Mouse (Mus musculus) gastrocnemius, adult 18-20 months (tissue): ENCODE measurements around the gene Ccdc38. TPM values are rescaled to one million over a fixed set of nuclear protein-coding genes. Genes with fewer than 3 reads are reported as not detected.
A peak's percentile ranks its signal among the peaks of the same experiment; 100 is the strongest.
"Not testable (repeated sequence)": the region's sequence is repeated elsewhere in the genome, so short reads cannot be mapped to it uniquely, and the experiment has no call there.

Experiments used
- DNase-seq: peaks from one replicate; pipeline ENCODE4 v3.0.0; 2021; ENCODE audit warnings: low spot score
- total RNA-seq, 2 experiments: library from RNA; stranded (reverse); gene quantifications; 2 replicates each; pipeline ENCODE4 v1.2.3; 2021

Ccdc38 gene
- total RNA-seq, 2 experiments from 2014 or later = not detected

GRCm38 (mm10) chr10:93548991-93549390 lies 8.6 kb downstream of the Ccdc38 start:
- peak; percentile 72 for DNase-seq

- DNase-seq = no peak
Measured at GRCm38 (mm10) chr10:93549821-93550220, 9.4 kb downstream of the Ccdc38 start.

- no peak for DNase-seq
Measured at GRCm38 (mm10) chr10:93552596-93552995, 12.2 kb downstream of the Ccdc38 start.

- not testable (repeated sequence) for DNase-seq
Measured at GRCm38 (mm10) chr10:93557971-93558370, 17.5 kb downstream of the Ccdc38 start.

- no peak for DNase-seq
Measured at GRCm38 (mm10) chr10:93559786-93560185, 19.4 kb downstream of the Ccdc38 start.

GRCm38 (mm10) chr10:93564518-93565090 lies 24.2 kb downstream of the Ccdc38 start:
- no peak for DNase-seq

GRCm38 (mm10) chr10:93567066-93567465 lies 26.6 kb downstream of the Ccdc38 start:
- no peak for DNase-seq

- no peak for DNase-seq
Measured at GRCm38 (mm10) chr10:93567841-93568566, 27.6 kb downstream of the Ccdc38 start.

GRCm38 (mm10) chr10:93568671-93569070 lies 28.2 kb downstream of the Ccdc38 start:
- DNase-seq = no peak

- no peak for DNase-seq
Measured at GRCm38 (mm10) chr10:93572209-93572608, 31.8 kb downstream of the Ccdc38 start.

GRCm38 (mm10) chr10:93574966-93575365 lies 34.5 kb downstream of the Ccdc38 start:
- no peak for DNase-seq

GRCm38 (mm10) chr10:93575960-93576359 lies 35.5 kb downstream of the Ccdc38 start:
- DNase-seq = no peak

GRCm38 (mm10) chr10:93577271-93577886 lies 36.9 kb downstream of the Ccdc38 start:
- DNase-seq = peak; percentile 66

GRCm38 (mm10) chr10:93588796-93589195 lies 48.4 kb downstream of the Ccdc38 start:
- DNase-seq = no peak

- peak; percentile 94 for DNase-seq
Measured at GRCm38 (mm10) chr10:93589281-93589848, 48.9 kb downstream of the Ccdc38 start, which contains the start of gene Snrpf. Gene Snrpf, minus strand, starts transcription at chr10:93589706.

GRCm38 (mm10) chr10:93592456-93592855 lies 52.0 kb downstream of the Ccdc38 start:
- no peak for DNase-seq

- peak; percentile 89 for DNase-seq
Measured at GRCm38 (mm10) chr10:93594022-93594482, 53.6 kb downstream of the Ccdc38 start.

- DNase-seq = no peak
Measured at GRCm38 (mm10) chr10:93595831-93596230, 55.4 kb downstream of the Ccdc38 start.

- no peak for DNase-seq
Measured at GRCm38 (mm10) chr10:93596641-93597040, 56.2 kb downstream of the Ccdc38 start.

GRCm38 (mm10) chr10:93602309-93602708 lies 61.9 kb downstream of the Ccdc38 start:
- DNase-seq = no peak

GRCm38 (mm10) chr10:93603256-93603655 lies 62.8 kb downstream of the Ccdc38 start:
- no peak for DNase-seq

- DNase-seq = no peak
Measured at GRCm38 (mm10) chr10:93606326-93606725, 65.9 kb downstream of the Ccdc38 start.
